Mouse (Mus musculus): ENCODE data around the gene Rps5.
"Not testable (repeated sequence)": the region's sequence is repeated elsewhere in the genome, so short reads cannot be mapped to it uniquely, and the experiment has no call there.

The Rps5 gene

DNA sequence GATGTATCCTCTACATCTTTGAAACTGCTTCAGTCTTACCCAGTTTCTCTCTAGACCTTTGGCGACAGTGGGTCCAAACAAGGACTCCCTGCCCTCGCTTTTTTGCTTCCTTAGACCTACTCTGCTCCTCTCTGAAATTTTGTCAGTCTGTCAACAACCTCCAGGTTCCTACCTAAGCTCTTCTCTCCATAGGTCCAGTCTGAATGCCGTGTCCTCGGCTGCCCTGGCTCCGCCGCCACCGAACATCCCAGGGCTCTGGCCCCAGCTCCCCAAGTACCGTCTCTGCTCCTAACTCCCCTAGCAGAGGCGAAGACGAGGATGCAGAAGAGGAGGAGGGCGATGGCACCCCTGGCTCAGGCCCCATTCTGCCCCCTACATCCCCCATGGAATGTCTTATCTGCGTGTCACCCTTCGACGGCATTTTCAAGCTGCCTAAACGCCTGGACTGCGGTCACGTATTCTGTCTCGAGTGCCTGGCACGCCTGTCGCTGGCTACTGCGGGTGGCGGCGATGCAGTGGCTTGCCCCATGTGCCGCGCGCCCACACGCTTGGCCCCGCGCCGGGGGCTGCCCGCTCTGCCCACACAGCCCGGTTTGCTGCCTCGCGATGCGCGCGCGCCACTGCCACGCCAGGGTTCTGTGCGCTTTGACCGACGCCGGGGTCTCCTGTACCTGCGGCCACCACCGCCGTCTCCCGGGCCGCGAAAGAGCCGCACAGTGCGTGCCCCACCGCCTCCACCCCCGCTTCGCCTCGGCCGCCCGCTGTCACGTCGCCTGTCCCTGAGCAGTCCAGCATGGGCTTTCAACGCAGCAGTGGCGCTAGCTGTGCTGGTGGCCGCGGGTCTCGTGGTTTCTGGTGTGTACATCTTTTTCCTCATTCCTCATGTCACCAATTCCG lies 5.9 kb downstream of the Rps5 start:
- DNase-seq (ENCODE audit: low read depth, low spot score) = no peak

DNA sequence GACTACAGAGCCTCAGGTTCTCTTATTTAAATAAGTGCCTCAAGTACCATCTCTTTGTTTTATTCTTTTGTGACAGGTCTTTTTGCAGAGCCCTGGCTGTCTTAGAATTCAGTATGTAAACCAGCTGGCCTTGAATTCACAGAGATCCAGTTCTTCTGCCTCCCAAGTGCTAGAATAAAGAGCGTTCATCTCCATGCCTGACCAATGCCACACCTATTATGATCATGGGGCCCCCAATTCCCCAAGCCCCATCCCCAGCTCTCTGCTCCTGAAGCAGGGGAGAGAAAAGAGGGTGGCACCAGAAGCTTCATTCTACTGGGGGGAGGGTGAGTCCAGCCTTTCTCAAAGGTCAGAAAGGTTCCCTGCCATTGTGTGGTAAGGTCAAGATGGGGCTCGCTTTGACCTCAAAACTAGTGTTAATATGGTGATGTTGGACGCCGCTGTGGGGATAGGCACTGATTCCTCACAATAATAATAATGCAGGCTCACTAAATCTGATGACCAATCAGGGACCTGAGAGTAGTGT lies 11.6 kb downstream of the Rps5 start:
- DNase-seq (ENCODE audit: low read depth, low spot score) = no peak

DNA sequence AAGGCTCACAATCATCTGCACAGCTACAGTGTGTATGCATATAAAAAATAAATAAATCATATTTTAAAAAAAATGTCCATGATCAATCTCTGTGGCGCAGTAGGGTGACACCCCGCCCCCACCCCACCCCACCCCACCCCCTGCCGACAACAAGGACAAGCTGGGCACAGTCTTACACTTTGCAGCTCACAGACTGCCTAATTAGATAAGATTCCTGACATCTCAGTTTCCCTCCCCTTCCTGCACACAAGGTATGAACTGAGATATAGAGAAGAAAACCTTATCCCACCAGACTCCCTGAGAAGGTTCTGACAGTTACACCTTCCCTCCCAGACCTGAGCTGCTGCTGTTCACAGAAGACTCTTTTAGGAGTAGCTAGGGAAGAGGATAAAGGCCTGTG lies 12.7 kb downstream of the Rps5 start:
- DNase-seq (ENCODE audit: low read depth, low spot score) = no peak

GRCm38 (mm10) chr7:12937254-12937803 lies 15.2 kb downstream of the Rps5 start:
- not testable (repeated sequence) for DNase-seq (ENCODE audit: low read depth, low spot score)

- DNase-seq (ENCODE audit: low read depth, low spot score) = no peak
Observed at GRCm38 (mm10) chr7:12940599-12940998, 18.5 kb downstream of the Rps5 start.

- DNase-seq (ENCODE audit: low read depth, low spot score) = no peak
Observed at GRCm38 (mm10) chr7:12943488-12943887, 21.4 kb downstream of the Rps5 start.

DNA sequence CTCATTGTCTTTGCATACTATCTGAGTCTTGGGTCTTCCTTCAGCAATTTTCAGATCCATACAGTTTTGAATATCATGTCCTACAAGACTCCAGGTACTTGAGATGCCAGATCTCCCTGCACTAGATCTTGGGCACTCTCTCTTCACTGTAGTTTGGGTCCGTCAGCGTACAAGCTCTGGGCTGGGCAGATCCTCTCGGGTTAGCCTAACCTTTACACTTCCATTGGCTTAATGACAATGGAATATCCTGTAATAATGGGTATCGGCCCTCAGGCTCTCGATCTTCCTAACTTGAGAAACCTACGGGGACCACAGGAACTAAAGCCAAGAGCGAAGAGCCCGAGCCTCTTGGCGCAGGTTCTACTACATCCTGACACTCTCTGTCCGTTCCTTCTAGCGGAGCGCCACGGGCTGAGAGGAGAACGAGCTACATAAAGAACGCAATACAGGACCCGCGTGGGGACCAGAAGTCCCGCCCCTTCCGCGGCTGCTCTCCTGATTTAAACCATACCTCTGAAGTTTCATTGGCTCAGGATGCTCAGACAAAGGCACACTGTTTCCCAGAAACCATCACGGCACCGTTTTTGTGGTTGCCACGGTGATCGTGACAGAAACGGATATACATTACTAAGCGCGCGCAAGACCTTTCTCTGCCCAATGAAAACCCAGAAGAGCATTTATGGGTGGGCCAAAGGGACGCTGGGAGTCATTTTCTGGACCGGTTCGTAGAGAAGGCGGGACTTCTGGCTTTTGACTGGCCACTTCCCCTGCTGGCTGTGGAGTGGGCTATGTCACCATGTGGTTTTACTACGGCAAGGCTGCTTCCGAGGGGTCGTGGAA lies 27.2 kb downstream of the Rps5 start:
- peak; percentile 64 for DNase-seq (ENCODE audit: low read depth, low spot score)

- DNase-seq (ENCODE audit: low read depth, low spot score) = no peak
Observed at GRCm38 (mm10) chr7:12949872-12950229, 27.8 kb downstream of the Rps5 start.

DNA sequence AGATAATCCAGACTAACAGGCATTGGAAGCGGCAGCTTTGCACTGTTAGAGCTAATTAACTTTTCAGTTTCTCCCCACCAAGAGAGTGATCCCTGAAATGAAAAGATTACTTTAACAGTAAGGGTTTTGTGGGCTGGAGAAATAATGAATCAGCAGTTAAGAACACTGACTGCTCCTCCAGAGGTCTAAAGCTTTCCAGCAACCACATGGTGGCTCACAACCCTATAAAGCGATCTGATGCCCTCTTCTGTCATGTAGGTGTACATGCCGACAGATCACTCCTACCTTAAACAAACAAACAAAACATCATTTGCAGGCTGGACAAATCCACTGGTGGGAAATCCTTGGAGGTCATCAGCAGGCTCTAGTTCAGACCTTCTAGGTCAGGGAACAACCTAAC lies 32.8 kb downstream of the Rps5 start:
- DNase-seq (ENCODE audit: low read depth, low spot score) = no peak

- no peak for DNase-seq (ENCODE audit: low read depth, low spot score)
Observed at GRCm38 (mm10) chr7:12957511-12957910, 35.4 kb downstream of the Rps5 start.

DNA sequence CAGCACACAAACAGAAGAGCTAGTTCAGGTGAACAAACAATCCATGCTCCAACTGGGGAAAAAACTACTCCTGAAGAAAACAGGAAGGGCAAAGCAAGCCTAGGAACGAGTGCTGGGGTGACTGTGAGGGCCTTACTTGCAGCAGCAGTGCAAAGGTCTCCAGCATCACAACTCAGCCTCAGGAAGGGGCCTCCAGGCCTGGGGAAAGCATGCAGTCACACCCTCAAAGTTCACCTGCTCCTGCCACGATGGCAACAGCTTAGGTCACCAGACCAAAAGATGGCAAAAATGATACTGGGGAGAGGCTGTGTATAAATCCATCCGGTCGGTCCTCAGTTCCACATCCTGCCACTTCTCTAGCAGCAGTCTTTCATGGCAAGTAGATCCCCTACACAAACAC lies 36.9 kb downstream of the Rps5 start:
- no peak for DNase-seq (ENCODE audit: low read depth, low spot score)

DNA sequence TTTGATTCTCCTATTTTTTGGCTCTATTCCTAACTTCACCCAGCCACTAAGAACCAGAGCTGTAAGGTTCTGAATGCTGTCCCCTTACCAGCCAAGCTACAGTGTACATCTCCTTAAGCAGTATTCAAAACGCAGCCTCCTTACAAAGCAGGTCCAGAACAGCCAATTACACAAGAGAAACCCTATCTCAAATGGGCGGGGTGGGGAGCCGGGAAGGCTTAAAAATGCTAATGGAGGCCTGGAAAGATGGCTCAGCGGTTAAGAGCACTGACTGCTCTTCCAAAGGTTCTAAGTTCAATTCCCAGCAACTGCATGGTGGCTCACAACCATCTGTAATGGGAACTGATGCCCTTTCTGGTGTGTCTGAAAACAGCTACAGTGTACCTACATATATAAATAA lies 37.6 kb downstream of the Rps5 start:
- DNase-seq (ENCODE audit: low read depth, low spot score) = no peak

DNA sequence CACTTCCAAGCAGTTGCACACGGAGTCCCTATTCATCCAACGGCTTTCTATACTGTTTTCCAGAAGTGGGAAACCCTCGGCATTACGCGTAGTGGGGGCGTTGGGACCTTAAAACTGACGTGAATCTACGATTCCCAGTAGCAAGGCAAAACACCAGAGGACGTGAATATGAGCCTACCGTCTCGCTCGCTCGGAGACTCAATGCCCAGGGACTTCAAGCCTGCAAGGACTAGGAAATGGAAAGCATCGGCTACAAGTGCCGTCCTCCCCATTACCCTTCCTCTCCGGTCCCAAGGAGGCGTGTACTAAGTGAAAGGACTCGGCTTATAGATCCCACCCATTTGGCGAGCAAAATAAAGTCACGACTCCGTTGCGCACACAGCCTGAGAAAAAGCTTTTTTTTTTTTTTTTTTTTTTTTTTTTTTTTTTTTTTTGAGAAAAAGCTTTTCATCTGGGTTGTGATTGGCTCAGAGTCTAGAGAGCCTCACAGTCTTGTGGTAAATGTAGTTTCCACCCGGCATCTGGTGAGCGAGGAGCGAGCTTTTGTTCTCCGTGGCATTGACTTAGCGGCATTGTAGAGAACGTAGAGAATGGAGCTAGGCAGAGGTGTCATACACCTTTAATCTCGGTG lies 39.5 kb downstream of the Rps5 start:
- no peak for DNase-seq (ENCODE audit: low read depth, low spot score)

- DNase-seq (ENCODE audit: low read depth, low spot score) = peak; percentile 74
Observed at GRCm38 (mm10) chr7:12965678-12966091, 43.6 kb downstream of the Rps5 start, which contains the start of gene Zfp324. Zfp324 (plus strand) TSS chr7:12965838.

GRCm38 (mm10) chr7:12966104-12966845 lies 44.2 kb downstream of the Rps5 start:
- DNase-seq (ENCODE audit: low read depth, low spot score) = no peak

DNA sequence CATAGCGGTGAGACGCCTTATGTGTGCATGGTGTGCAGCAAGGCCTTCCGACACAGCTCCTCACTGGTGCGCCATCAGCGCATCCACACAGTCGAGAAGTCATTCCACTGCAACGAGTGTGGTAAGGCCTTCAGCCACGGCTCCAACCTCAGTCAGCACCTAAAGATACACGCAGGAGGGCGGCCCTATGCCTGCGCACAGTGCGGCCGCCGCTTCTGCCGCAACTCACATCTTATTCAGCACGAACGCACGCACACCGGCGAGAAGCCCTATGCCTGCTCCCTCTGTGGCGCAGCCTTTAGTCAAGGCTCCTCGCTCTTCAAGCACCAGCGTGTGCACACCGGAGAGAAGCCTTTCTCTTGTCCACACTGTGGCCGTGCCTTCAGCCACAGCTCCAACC lies 48.8 kb downstream of the Rps5 start:
- DNase-seq (ENCODE audit: low read depth, low spot score) = no peak
